Mouse (Mus musculus): ENCODE results near the gene Galntl5. TPM values are rescaled to one million over a fixed set of nuclear protein-coding genes. Genes with fewer than 3 reads are reported as not detected.
"Not testable (repeated sequence)": the region's sequence is repeated elsewhere in the genome, so short reads cannot be mapped to it uniquely, and the experiment has no call there.

Galntl5 gene
- polyA plus RNA-seq, 1 experiment from 2014 or later = not detected

DNA sequence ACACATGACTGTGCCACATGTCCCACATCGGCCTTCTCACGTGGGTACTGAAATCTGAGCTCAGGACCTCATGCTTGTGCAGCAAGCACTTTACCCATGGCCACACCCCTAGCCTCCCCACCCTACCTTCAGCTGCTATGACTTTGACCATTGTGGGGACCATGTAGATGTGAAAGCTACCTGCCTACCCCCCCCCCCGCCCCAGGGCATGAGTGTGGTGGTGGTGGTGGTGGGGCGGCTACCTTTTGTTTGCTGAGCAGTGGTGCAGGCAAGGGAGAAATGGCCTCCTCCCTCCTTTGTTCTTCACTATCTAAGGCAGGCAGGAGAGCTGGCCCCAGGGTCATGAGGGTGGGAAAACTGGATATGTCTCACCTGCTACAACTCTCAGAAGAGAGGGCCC, 18.3 kb upstream of the Galntl5 start:
- no peak overlapping the region for H3K4me3 ChIP-seq (ENCODE audit: low read depth, low read length)
- H3K9ac ChIP-seq (ENCODE audit: low read length) = no peak overlapping the region
- H3K4me1 ChIP-seq (replicated peaks; ENCODE audit: control insufficient read depth, insufficient read depth, low read length) = no peaks in the 10 kb centered on the region
- no peak overlapping the region for H3K27ac ChIP-seq (ENCODE audit: low read depth, low read length)
- H3K36me3 ChIP-seq (ENCODE audit: control insufficient read depth, insufficient read depth, low read length) = no peaks in the 10 kb centered on the region
- no peaks in the 10 kb centered on the region for H3K27me3 ChIP-seq (ENCODE audit: control insufficient read depth, insufficient read depth, low read length)
- ATAC-seq (replicated peaks; ENCODE audit: low FRiP score) (no peak), DNase-seq (ENCODE audit: low spot score) (no peak)
- no peak overlapping the region for H3K4me2 ChIP-seq (ENCODE audit: low read depth, low read length, severe bottlenecking)
- H3K9me3 ChIP-seq (ENCODE audit: control insufficient read depth, low read length) = no peaks in the 10 kb centered on the region
- WGBS = 89% methylated on average over 4 of the region's 4 CpGs

DNA sequence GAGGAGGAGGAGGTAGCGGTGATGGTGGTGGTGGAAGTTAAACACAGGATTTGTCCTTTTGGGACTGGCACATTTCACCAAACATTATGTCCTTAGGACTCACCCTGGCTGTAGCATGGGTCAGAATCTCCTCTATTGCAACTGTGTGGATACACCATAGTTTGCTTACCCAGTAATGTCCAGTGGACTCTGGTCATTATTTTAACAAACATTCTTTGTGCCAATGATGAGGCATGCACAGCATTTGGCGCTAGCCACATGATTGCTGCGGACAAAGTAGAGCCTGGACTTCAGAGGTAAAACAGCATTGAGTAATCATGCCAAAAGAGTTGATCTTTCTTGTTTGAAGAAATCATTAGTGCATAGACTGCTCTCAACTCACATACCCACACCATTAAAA, 17.3 kb upstream of the Galntl5 start:
- H3K27me3 ChIP-seq (ENCODE audit: control insufficient read depth, insufficient read depth, low read length) = no peaks in the 10 kb centered on the region
- no peak for DNase-seq (ENCODE audit: low spot score)
- H3K9me3 ChIP-seq (ENCODE audit: control insufficient read depth, low read length) = no peaks in the 10 kb centered on the region
- no peaks in the 10 kb centered on the region for H3K4me1 ChIP-seq (replicated peaks; ENCODE audit: control insufficient read depth, insufficient read depth, low read length)
- 89% methylated on average over 3 of the region's 3 CpGs for WGBS
- ATAC-seq (replicated peaks; ENCODE audit: low FRiP score) = no peak
- H3K9ac ChIP-seq (ENCODE audit: low read length) = no peak overlapping the region
- no peak overlapping the region for H3K4me3 ChIP-seq (ENCODE audit: low read depth, low read length)
- H3K27ac ChIP-seq (ENCODE audit: low read depth, low read length) = no peak overlapping the region
- no peak overlapping the region for H3K4me2 ChIP-seq (ENCODE audit: low read depth, low read length, severe bottlenecking)
- no peaks in the 10 kb centered on the region for H3K36me3 ChIP-seq (ENCODE audit: control insufficient read depth, insufficient read depth, low read length)

DNA sequence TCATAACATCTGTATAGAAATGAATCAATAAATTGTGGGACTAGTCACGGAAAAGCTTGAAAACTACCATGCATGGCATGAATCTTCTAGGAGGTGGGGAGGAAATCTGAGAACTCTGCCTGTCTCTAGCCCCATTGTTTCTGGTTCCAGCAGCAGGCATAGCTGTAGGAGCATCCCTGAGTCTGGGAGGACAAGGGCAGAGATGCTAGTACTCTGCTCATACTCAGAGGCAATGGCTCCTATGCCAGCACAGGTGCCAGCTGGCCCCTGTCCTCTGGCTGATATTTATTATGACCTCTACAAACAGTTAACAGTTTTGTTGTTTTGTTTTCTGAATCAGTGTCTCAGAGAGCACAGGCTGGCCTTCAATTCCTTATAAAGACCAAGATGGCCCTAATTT, 16.9 kb upstream of the Galntl5 start:
- ATAC-seq (replicated peaks; ENCODE audit: low FRiP score) = no peak
- 91% methylated on average over 1 of the region's 1 CpGs for WGBS
- no peaks in the 10 kb centered on the region for H3K9me3 ChIP-seq (ENCODE audit: control insufficient read depth, low read length)
- H3K4me1 ChIP-seq (replicated peaks; ENCODE audit: control insufficient read depth, insufficient read depth, low read length) = no peaks in the 10 kb centered on the region
- no peaks in the 10 kb centered on the region for H3K27me3 ChIP-seq (ENCODE audit: control insufficient read depth, insufficient read depth, low read length)
- no peak overlapping the region for H3K4me2 ChIP-seq (ENCODE audit: low read depth, low read length, severe bottlenecking)
- no peak overlapping the region for H3K27ac ChIP-seq (ENCODE audit: low read depth, low read length)
- DNase-seq (ENCODE audit: low spot score) = no peak
- H3K36me3 ChIP-seq (ENCODE audit: control insufficient read depth, insufficient read depth, low read length) = no peaks in the 10 kb centered on the region
- H3K4me3 ChIP-seq (ENCODE audit: low read depth, low read length) = no peak overlapping the region
- H3K9ac ChIP-seq (ENCODE audit: low read length) = no peak overlapping the region

DNA sequence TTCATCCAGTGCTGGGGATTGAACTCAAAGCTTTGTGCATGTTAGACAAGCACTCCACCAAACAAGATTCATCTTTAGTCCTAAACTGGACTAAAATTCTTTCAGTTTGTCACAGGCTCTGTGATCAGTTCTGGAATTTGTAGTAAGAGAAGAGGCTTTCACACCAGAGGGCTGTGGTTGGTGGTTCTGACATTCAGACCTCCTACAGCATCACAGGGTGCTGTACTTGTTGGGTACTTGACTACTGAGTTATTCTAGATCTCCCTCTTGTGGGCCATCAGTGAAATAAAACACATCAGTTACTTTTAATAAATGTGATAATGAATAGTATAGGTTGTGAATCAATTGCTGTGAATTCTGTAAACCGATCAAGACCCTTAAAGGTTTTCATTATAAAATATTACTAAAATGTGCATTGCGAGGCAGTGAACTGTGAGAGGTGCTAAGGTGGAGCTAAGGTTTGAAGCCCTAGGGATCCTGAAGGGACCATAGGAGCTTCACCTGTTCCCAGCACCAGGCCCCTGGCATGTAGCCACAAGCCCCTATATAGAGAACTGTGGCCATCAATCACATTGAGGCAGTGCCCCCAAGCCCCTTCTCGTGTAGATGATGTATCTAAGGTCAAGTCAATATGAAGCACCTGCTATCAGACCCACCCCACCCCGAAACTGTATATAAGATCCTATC, 16.0 kb upstream of the Galntl5 start:
- DNase-seq (ENCODE audit: low spot score) (no peak), ATAC-seq (replicated peaks; ENCODE audit: low FRiP score) (no peak)
- no peak overlapping the region for H3K4me2 ChIP-seq (ENCODE audit: low read depth, low read length, severe bottlenecking)
- no peaks in the 10 kb centered on the region for H3K4me1 ChIP-seq (replicated peaks; ENCODE audit: control insufficient read depth, insufficient read depth, low read length)
- H3K9me3 ChIP-seq (ENCODE audit: control insufficient read depth, low read length) = no peaks in the 10 kb centered on the region
- WGBS = 81% methylated on average over 4 of the region's 4 CpGs
- no peaks in the 10 kb centered on the region for H3K36me3 ChIP-seq (ENCODE audit: control insufficient read depth, insufficient read depth, low read length)
- no peak overlapping the region for H3K27ac ChIP-seq (ENCODE audit: low read depth, low read length)
- H3K27me3 ChIP-seq (ENCODE audit: control insufficient read depth, insufficient read depth, low read length) = no peaks in the 10 kb centered on the region
- H3K9ac ChIP-seq (ENCODE audit: low read length) = no peak overlapping the region
- H3K4me3 ChIP-seq (ENCODE audit: low read depth, low read length) = no peak overlapping the region

DNA sequence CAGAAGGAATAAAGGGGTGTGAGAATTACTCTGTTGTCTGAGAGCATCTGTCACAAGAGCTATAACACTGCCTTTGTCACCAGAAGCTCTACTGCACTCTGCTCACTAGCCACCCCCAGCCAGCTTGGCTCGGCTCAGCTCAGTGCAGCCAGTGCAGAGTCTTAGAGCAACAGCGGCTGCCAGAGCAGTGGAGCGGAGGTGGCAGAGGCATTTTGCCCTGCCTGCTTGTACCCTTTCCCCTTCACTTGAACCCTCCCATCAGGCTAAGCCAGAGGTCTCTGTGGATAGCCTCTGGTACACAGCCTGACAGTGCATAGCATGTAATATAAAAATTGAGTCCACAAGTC, 15.5 kb upstream of the Galntl5 start:
- H3K9ac ChIP-seq (ENCODE audit: low read length) = no peak overlapping the region
- WGBS = 87% methylated on average over 3 of the region's 3 CpGs
- H3K4me2 ChIP-seq (ENCODE audit: low read depth, low read length, severe bottlenecking) = no peak overlapping the region
- H3K27ac ChIP-seq (ENCODE audit: low read depth, low read length) = no peak overlapping the region
- no peaks in the 10 kb centered on the region for H3K36me3 ChIP-seq (ENCODE audit: control insufficient read depth, insufficient read depth, low read length)
- H3K27me3 ChIP-seq (ENCODE audit: control insufficient read depth, insufficient read depth, low read length) = no peaks in the 10 kb centered on the region
- H3K9me3 ChIP-seq (ENCODE audit: control insufficient read depth, low read length) = no peaks in the 10 kb centered on the region
- no peak for DNase-seq (ENCODE audit: low spot score)
- no peak overlapping the region for H3K4me3 ChIP-seq (ENCODE audit: low read depth, low read length)
- H3K4me1 ChIP-seq (replicated peaks; ENCODE audit: control insufficient read depth, insufficient read depth, low read length) = no peaks in the 10 kb centered on the region
- ATAC-seq (replicated peaks; ENCODE audit: low FRiP score) = no peak

DNA sequence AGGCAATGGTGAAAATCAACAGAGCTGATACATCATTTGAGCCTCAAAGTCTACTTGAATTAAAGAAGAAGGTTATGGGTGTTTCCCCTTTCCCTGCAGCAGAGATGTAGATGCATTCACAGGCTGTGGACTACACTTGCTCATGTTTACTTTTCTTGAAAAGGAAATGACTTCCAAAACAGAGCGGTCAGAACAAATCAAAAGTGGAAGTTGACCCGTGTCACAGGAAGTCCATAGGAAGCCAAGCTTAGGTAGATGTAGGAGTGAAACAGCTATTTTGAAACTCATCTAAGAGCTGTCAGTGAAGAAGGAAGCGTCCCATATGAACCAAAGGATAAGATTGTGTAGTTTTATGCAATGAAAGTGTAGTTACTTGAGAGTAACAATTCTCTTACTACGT, 14.6 kb upstream of the Galntl5 start:
- Histone ChIP-seq H3K9ac (ENCODE audit: low read length) (no peak overlapping the region), H3K27me3 (ENCODE audit: control insufficient read depth, insufficient read depth, low read length) (no peaks in the 10 kb centered on the region), H3K27ac (ENCODE audit: low read depth, low read length) (no peak overlapping the region), H3K4me3 (ENCODE audit: low read depth, low read length) (no peak overlapping the region), H3K4me1 (replicated peaks; ENCODE audit: control insufficient read depth, insufficient read depth, low read length) (no peaks in the 10 kb centered on the region), H3K9me3 (ENCODE audit: control insufficient read depth, low read length) (no peaks in the 10 kb centered on the region), H3K4me2 (ENCODE audit: low read depth, low read length, severe bottlenecking) (no peak overlapping the region), H3K36me3 (ENCODE audit: control insufficient read depth, insufficient read depth, low read length) (no peaks in the 10 kb centered on the region)
- WGBS = 80% methylated on average over 4 of the region's 4 CpGs
- no peak for ATAC-seq (replicated peaks; ENCODE audit: low FRiP score)
- DNase-seq (ENCODE audit: low spot score) = no peak

DNA sequence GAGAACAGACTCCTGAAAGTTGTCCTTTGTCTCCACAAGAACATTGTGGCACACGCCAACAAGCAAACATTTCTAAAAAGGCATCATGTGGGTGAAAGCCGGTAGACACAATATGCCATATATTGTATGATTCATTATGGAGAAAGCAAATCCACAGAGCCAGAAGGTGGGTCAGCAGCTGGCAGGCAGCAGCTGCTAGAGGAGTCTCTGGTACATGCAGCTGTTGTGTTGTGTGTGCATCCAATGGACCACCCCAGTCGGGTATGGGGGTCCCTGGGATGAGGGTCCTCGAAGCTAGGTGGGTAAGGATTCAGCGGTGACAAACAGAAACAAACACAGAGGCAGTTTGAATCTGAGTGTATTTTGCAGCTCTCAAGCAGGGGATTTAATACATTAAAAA, 3.3 kb upstream of the Galntl5 start:
- not testable (repeated sequence) for ATAC-seq (replicated peaks; ENCODE audit: low FRiP score); H3K4me3 ChIP-seq (ENCODE audit: low read depth, low read length); H3K36me3 ChIP-seq (ENCODE audit: control insufficient read depth, insufficient read depth, low read length); DNase-seq (ENCODE audit: low spot score); H3K27ac ChIP-seq (ENCODE audit: low read depth, low read length); H3K9ac ChIP-seq (ENCODE audit: low read length); H3K4me2 ChIP-seq (ENCODE audit: low read depth, low read length, severe bottlenecking); H3K27me3 ChIP-seq (ENCODE audit: control insufficient read depth, insufficient read depth, low read length); H3K4me1 ChIP-seq (replicated peaks; ENCODE audit: control insufficient read depth, insufficient read depth, low read length); H3K9me3 ChIP-seq (ENCODE audit: control insufficient read depth, low read length)
- WGBS = 92% methylated on average over 5 of the region's 5 CpGs

DNA sequence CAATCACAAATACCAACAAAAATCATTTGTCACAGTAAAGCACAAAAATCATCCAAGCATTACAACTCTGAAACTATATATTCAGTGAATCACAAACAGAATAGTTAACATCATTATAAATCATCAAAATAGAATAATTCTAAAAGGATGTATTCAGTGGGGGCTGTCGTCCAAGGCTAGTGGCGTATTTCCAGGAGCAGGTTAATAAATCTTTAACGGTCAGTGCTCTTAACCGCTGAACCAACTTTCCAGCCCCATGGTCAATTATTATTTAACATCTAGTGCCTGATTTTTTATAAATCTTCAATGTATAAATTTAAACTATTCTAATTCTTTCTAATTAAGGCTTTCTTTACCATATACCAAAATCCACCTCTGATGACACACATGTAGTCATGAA, 2.7 kb upstream of the Galntl5 start:
- not testable (repeated sequence) for H3K4me3 ChIP-seq (ENCODE audit: low read depth, low read length); ATAC-seq (replicated peaks; ENCODE audit: low FRiP score); H3K9ac ChIP-seq (ENCODE audit: low read length); H3K4me1 ChIP-seq (replicated peaks; ENCODE audit: control insufficient read depth, insufficient read depth, low read length); DNase-seq (ENCODE audit: low spot score); H3K27me3 ChIP-seq (ENCODE audit: control insufficient read depth, insufficient read depth, low read length); H3K36me3 ChIP-seq (ENCODE audit: control insufficient read depth, insufficient read depth, low read length); H3K27ac ChIP-seq (ENCODE audit: low read depth, low read length); H3K4me2 ChIP-seq (ENCODE audit: low read depth, low read length, severe bottlenecking); H3K9me3 ChIP-seq (ENCODE audit: control insufficient read depth, low read length)
- WGBS = 93% methylated on average over 4 of the region's 4 CpGs

DNA sequence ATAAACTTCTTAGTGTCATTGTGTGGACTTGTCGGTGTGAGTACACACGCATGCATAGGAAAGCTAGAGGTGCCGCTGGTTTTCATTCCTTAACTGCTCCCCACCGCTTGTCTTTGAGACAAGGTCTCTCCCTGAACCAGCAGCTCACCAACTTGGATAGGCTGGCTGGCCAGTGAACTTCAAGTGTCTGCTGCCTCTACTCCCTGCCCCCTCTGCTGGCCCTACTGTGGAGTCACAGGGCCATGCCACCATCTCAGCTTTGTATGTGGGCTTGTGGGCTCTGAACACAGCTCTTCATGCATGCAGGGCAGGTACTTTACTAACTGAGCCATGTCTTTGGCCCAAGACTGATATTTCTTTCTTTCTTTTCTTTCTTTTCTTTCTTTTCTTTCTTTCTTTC, 2.0 kb upstream of the Galntl5 start:
- Histone ChIP-seq H3K4me3 (ENCODE audit: low read depth, low read length) (no peak overlapping the region), H3K4me1 (replicated peaks; ENCODE audit: control insufficient read depth, insufficient read depth, low read length) (no peaks in the 10 kb centered on the region), H3K27ac (ENCODE audit: low read depth, low read length) (no peak overlapping the region), H3K36me3 (ENCODE audit: control insufficient read depth, insufficient read depth, low read length) (no peaks in the 10 kb centered on the region), H3K9me3 (ENCODE audit: control insufficient read depth, low read length) (no peaks in the 10 kb centered on the region), H3K4me2 (ENCODE audit: low read depth, low read length, severe bottlenecking) (no peak overlapping the region), H3K9ac (ENCODE audit: low read length) (no peak overlapping the region), H3K27me3 (ENCODE audit: control insufficient read depth, insufficient read depth, low read length) (no peaks in the 10 kb centered on the region)
- WGBS = 97% methylated on average over 4 of the region's 4 CpGs
- ATAC-seq (replicated peaks; ENCODE audit: low FRiP score) (no peak), DNase-seq (ENCODE audit: low spot score) (no peak)
